Mouse (Mus musculus) lung, adult 2 months (tissue): Measurements from ENCODE around the gene Mtfp1.

Experiments
- CTCF ChIP-seq: fragments of 200-500 bp; IDR thresholded peaks from 2 replicates; pipeline ENCODE4 v1.5.1; 2011; ENCODE audit warnings: mild to moderate bottlenecking, low read length, control low read depth; ENCODE audit not compliant: insufficient read depth
- POLR2A ChIP-seq: fragments of 200-500 bp; IDR thresholded peaks from 2 replicates; pipeline ENCODE4 v1.6.1; 2011; ENCODE audit warnings: low read depth, mild to moderate bottlenecking, control low read depth, low read length, borderline replicate concordance; ENCODE audit errors: extremely low read depth

DNA sequence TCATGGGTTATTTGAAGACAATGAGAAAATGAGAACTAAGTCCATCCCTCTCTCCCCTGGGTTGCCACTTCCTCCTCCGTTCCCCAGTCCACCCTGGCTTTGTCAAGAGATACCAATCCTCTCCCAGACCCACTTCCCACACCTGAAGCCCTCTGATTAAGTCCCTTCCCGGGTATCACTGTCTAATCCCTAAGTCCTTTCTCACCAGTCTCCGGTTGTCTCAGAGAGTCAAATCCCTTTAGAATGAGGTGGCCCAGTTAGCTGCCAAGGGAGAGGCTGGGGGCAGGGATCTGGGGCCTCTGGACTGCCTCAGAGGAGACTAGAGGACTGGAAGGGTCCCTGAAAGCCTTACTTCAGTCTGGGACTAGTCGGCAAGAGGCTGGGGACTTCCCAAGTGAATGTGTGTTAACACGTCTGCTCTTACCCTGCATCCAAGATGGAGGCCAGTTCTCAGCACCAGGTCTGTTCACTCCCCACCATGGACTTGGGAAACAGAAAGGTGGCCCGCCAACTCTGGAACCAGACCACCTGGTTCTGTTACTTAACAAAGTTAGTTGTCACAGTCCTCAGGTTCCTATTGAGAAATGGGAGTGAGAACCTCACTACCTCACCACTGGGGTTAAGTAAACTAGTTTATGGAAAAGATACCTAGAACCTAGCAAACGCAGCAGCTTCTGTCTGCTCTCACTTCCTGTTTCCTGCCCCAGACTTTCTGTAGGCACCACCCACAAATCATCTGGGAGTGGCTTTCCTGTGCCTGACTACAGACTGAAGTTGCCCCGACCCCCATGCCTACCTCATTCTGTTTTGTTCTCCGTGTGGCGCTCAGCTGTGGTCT lies 27.7 kb upstream of the Mtfp1 start, which contains the start of gene Sec14l2:
- TF ChIP-seq CTCF = no peak
- TF ChIP-seq POLR2A = no peak
